Mouse (Mus musculus) limb, embryonic 10.5 days (tissue): ENCODE results near the gene Trim30c. TPM values are rescaled to one million over a fixed set of nuclear protein-coding genes. Genes with fewer than 3 reads are reported as not detected.
"Not testable (repeated sequence)": the region's sequence is repeated elsewhere in the genome, so short reads cannot be mapped to it uniquely, and the experiment has no call there.

Experiments used
- DNase-seq: peaks from one replicate; pipeline ENCODE4 v3.0.0-alpha.2; 2017; ENCODE audit warnings: low spot score
- H3K27ac ChIP-seq: fragments of 300-500 bp; sonication (generic); 2 replicates; pipeline ENCODE4 v1.5.1; 2016; ENCODE audit warnings: mild to moderate bottlenecking
- H3K27me3 ChIP-seq: fragments of 300-500 bp; sonication (generic); 2 replicates; pipeline ENCODE4 v1.6.1; 2016; ENCODE audit warnings: low read depth, mild to moderate bottlenecking; ENCODE audit not compliant: poor library complexity, severe bottlenecking
- H3K36me3 ChIP-seq: fragments of 300-500 bp; sonication (generic); 2 replicates; pipeline ENCODE4 v1.6.1; 2016; ENCODE audit warnings: mild to moderate bottlenecking, moderate library complexity
- H3K4me1 ChIP-seq: fragments of 300-500 bp; sonication (generic); 2 replicates; pipeline ENCODE4 v1.6.1; 2016
- H3K4me3 ChIP-seq: fragments of 300-500 bp; sonication (generic); 2 replicates; pipeline ENCODE4 v1.5.1; 2016; ENCODE audit warnings: mild to moderate bottlenecking, moderate library complexity
- H3K9me3 ChIP-seq: fragments of 300-500 bp; sonication (generic); replicated peaks from 2 replicates; pipeline ENCODE4 v1.6.1; 2016; ENCODE audit warnings: mild to moderate bottlenecking
- WGBS: fragments of 180-500 bp; shearing (Covaris S2); methylation state at CpG from one replicate; pipeline ENCODE4 v1.1.7; 2016; 5-methylcytosine and 5-hydroxymethylcytosine counted together
- polyA plus RNA-seq: library from polyadenylated mRNA; unstranded; fragments of >200 nt; fragmentation: Nextera tagmentation; extraction: Ambion mirVana; gene quantifications from 2 replicates; pipeline ENCODE4 v1.2.1, GENCODE M21; 2016

Trim30c gene
- polyA plus RNA-seq, result not detected in 2 replicates

GRCm38 (mm10) chr7:104400698-104401097, at the start of gene Trim30c:
Trim30c (minus strand) TSS chr7:104400837.
- DNase-seq, result no peak
- no peak within 1 kb of the TSS for H3K27ac ChIP-seq
- H3K27me3 ChIP-seq, result no peaks in the 10 kb centered on the region
- WGBS, result 75% methylated on average over 1 of the region's 1 CpGs
- H3K36me3 ChIP-seq, result no peaks in the 10 kb centered on the region
- H3K9me3 ChIP-seq, result no peaks in the 10 kb centered on the region
- H3K4me1 ChIP-seq, result no peaks in the 10 kb centered on the region
- no peak within 1 kb of the TSS for H3K4me3 ChIP-seq

GRCm38 (mm10) chr7:104445961-104446645, 45.5 kb upstream of the Trim30c start:
- H3K4me3 ChIP-seq, result no peak overlapping the region
- H3K27ac ChIP-seq, result no peak overlapping the region
- no peaks in the 10 kb centered on the region for H3K9me3 ChIP-seq
- no peaks in the 10 kb centered on the region for H3K27me3 ChIP-seq
- 68% methylated on average over 2 of the region's 2 CpGs for whole genome bisulfite sequencing
- no peaks in the 10 kb centered on the region for H3K4me1 ChIP-seq
- DNase-seq, result no peak
- H3K36me3 ChIP-seq, result no peaks in the 10 kb centered on the region

- H3K27me3 ChIP-seq, result no peaks in the 10 kb centered on the region
- DNase-seq, result no peak
- no peak overlapping the region for H3K27ac ChIP-seq
- WGBS, result 92% methylated on average over 3 of the region's 3 CpGs
- H3K4me3 ChIP-seq, result no peak overlapping the region
- no peaks in the 10 kb centered on the region for H3K9me3 ChIP-seq
- no peaks in the 10 kb centered on the region for H3K36me3 ChIP-seq
- H3K4me1 ChIP-seq, result no peaks in the 10 kb centered on the region
Measured at GRCm38 (mm10) chr7:104404460-104404950, 3.9 kb upstream of the Trim30c start.

- H3K36me3 ChIP-seq, result no peaks in the 10 kb centered on the region
- no peak for DNase-seq
- no peaks in the 10 kb centered on the region for H3K9me3 ChIP-seq
- no peak overlapping the region for H3K27ac ChIP-seq
- no peaks in the 10 kb centered on the region for H3K4me1 ChIP-seq
- no peak overlapping the region for H3K4me3 ChIP-seq
- no peaks in the 10 kb centered on the region for H3K27me3 ChIP-seq
Measured at GRCm38 (mm10) chr7:104401140-104401539, 503 bp upstream of the Trim30c start.

GRCm38 (mm10) chr7:104398492-104398891, 2.1 kb downstream of the Trim30c start:
- H3K4me1 ChIP-seq, result no peaks in the 10 kb centered on the region
- no peak overlapping the region for H3K4me3 ChIP-seq
- H3K36me3 ChIP-seq, result no peaks in the 10 kb centered on the region
- whole genome bisulfite sequencing, result 91% methylated on average over 1 of the region's 1 CpGs
- no peak for DNase-seq
- no peaks in the 10 kb centered on the region for H3K9me3 ChIP-seq
- no peaks in the 10 kb centered on the region for H3K27me3 ChIP-seq
- H3K27ac ChIP-seq, result no peak overlapping the region

- 73% methylated on average over 1 of the region's 1 CpGs for WGBS
- DNase-seq, result no peak
- no peaks in the 10 kb centered on the region for H3K4me1 ChIP-seq
Measured at GRCm38 (mm10) chr7:104369736-104370414, 30.8 kb downstream of the Trim30c start, which contains the start of gene Trim30b. Trim30b (minus strand) TSS chr7:104369884.

GRCm38 (mm10) chr7:104366339-104366738, 34.3 kb downstream of the Trim30c start:
- no peaks in the 10 kb centered on the region for H3K4me1 ChIP-seq
- no peak for DNase-seq
- no peak overlapping the region for H3K27ac ChIP-seq
- H3K9me3 ChIP-seq, result no peaks in the 10 kb centered on the region
- H3K36me3 ChIP-seq, result no peaks in the 10 kb centered on the region
- H3K4me3 ChIP-seq, result no peak overlapping the region
- H3K27me3 ChIP-seq, result no peaks in the 10 kb centered on the region

More at GRCm38 (mm10) chr7:104369736-104370414, 30.8 kb downstream of the Trim30c start, which contains the start of gene Trim30b:
- H3K4me3 ChIP-seq, result no peak within 1 kb of the TSS
- no peaks in the 10 kb centered on the region for H3K27me3 ChIP-seq
- H3K27ac ChIP-seq, result no peak within 1 kb of the TSS
- no peaks in the 10 kb centered on the region for H3K9me3 ChIP-seq
- H3K36me3 ChIP-seq, result no peaks in the 10 kb centered on the region

GRCm38 (mm10) chr7:104353600-104353967, 47.1 kb downstream of the Trim30c start:
- Histone ChIP-seq H3K4me1 (no peaks in the 10 kb centered on the region), H3K27me3 (no peaks in the 10 kb centered on the region), H3K27ac (peak overlapping the region; percentile 30; the same call in 1 of the 2 replicates), H3K36me3 (no peaks in the 10 kb centered on the region), H3K9me3 (no peaks in the 10 kb centered on the region), H3K4me3 (no peak overlapping the region; the same call in 1 of the 2 replicates)
- DNase-seq, result no peak
- WGBS, result 61% methylated on average over 2 of the region's 2 CpGs

- 6% methylated on average over 14 of the region's 14 CpGs for WGBS
Measured at GRCm38 (mm10) chr7:104352717-104353599, 47.7 kb downstream of the Trim30c start, which contains the start of gene Trim12c. Trim12c (minus strand) TSS chr7:104353362.

GRCm38 (mm10) chr7:104348043-104348442, 52.6 kb downstream of the Trim30c start:
- not testable (repeated sequence) for H3K9me3 ChIP-seq, H3K27me3 ChIP-seq, H3K27ac ChIP-seq, H3K4me1 ChIP-seq, H3K4me3 ChIP-seq, H3K36me3 ChIP-seq, DNase-seq
- WGBS, result 98% methylated on average over 4 of the region's 4 CpGs

More at GRCm38 (mm10) chr7:104352717-104353599, 47.7 kb downstream of the Trim30c start, which contains the start of gene Trim12c:
- Histone ChIP-seq H3K4me1 (no peaks in the 10 kb centered on the region), H3K4me3 (peak within 1 kb of the TSS; percentile 46), H3K27ac (peak within 1 kb of the TSS; percentile 62), H3K9me3 (no peaks in the 10 kb centered on the region), H3K36me3 (no peaks in the 10 kb centered on the region), H3K27me3 (no peaks in the 10 kb centered on the region)
- peak; percentile 71 for DNase-seq

GRCm38 (mm10) chr7:104340744-104341143, 59.9 kb downstream of the Trim30c start:
- H3K4me3 ChIP-seq, H3K36me3 ChIP-seq, H3K27me3 ChIP-seq, H3K9me3 ChIP-seq, DNase-seq, H3K27ac ChIP-seq, H3K4me1 ChIP-seq: not testable (repeated sequence)
- WGBS, result 94% methylated on average over 4 of the region's 4 CpGs

GRCm38 (mm10) chr7:104335547-104335946, 65.1 kb downstream of the Trim30c start:
- not testable (repeated sequence) for H3K9me3 ChIP-seq, H3K27me3 ChIP-seq, H3K4me3 ChIP-seq, H3K4me1 ChIP-seq, DNase-seq, H3K36me3 ChIP-seq, H3K27ac ChIP-seq
- WGBS, result 86% methylated on average over 3 of the region's 3 CpGs
